Mouse (Mus musculus) CH12F3 (cell line): ENCODE data around the gene Arid1b.

Experiments
- in situ Hi-C: fragments of 300-500 bp; cut with MboI; formaldehyde crosslinking; loops from 2 replicates; pipeline ENCODE4 v1.14.3; 2020; ENCODE audit warnings: low sequenced_read_pairs

Gene Arid1b

GRCm38 (mm10) chr17:5203346-5204102 is 209.4 kb downstream of the Arid1b start:
- in situ Hi-C loops = no loop called here

DNA sequence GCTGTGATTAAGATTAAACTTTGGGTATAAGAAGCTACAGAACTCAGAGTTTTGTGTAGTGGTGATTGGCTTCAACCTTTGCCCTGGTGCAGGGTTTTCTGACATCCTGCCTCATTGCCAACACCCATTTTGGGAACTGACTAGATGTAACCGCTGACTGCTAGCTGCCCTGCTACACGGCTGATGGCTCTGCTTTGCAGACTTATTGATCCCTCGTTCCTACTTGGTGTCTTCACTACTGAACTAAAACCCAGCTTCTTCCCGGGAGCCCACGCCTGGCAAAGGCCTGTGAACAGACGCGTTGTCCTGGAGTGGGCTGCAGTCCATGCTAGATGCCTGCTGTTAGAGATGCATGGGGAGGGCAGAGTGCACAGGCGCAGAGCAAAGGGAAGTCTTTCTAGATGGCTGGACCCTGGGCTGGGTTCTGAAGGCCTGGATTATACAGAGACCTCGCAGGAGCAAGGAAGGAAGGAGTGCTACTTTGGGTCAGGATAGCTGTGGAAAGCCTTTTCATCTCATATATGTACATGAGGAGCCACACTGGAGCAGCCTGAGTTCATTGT is 210.1 kb downstream of the Arid1b start:
- in situ Hi-C loops = no loop called here

GRCm38 (mm10) chr17:5205163-5205581 is 211.0 kb downstream of the Arid1b start:
- in situ Hi-C loops = no loop called here

GRCm38 (mm10) chr17:5206731-5207130 is 212.6 kb downstream of the Arid1b start:
- in situ Hi-C loops = no loop called here

- in situ Hi-C loops = no loop called here
These were observed 213.7 kb downstream of the Arid1b start for GRCm38 (mm10) chr17:5207881-5208280.

GRCm38 (mm10) chr17:5208362-5208761 is 214.2 kb downstream of the Arid1b start:
- in situ Hi-C loops = no loop called here

DNA sequence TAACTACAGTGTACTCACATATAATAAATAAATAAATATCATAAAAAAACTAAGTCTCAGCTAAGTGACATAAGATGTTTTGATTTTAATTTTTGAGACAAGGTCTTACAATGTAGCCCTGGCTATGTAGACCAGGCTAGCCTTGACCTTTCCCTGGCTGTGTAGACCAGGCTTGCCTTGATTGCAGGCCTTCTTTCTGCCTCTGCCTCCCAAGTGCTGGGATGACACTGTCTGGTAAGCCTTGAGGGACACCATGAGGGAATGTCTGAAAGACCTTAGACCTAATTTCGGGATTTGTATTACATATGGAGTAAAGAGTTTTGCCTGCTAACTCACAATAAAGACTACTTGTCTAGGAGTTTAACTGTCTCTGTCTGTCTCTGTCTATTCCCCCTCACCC is 214.9 kb downstream of the Arid1b start:
- in situ Hi-C loops = no loop called here

- in situ Hi-C loops = no loop called here
These were observed 216.1 kb downstream of the Arid1b start for GRCm38 (mm10) chr17:5210101-5210727.

DNA sequence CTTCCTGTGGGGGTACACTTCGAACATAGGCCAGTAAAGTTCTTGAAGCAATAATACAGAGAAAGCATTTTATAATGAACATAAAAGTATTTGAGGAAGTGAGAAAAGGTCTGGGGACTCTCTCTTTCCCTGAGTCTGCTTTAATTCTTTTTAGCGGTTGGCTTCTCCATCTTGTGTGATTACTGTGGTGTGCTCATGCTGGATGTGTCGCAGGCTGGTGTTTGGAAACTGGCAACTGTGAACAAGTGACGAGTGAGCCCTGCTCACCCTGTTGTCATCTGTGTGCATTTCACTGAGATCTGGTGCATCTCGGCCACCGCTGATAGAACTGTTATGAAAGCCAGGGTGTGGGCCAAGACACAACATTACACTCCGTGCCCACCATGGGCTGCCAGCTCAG is 216.8 kb downstream of the Arid1b start:
- in situ Hi-C loops = no loop called here

- in situ Hi-C loops = no loop called here
These were observed 218.0 kb downstream of the Arid1b start for GRCm38 (mm10) chr17:5212166-5212565.

GRCm38 (mm10) chr17:5213441-5213840 is 219.3 kb downstream of the Arid1b start:
- in situ Hi-C loops = no loop called here

GRCm38 (mm10) chr17:5215352-5215751 is 221.2 kb downstream of the Arid1b start:
- in situ Hi-C loops = no loop called here

DNA sequence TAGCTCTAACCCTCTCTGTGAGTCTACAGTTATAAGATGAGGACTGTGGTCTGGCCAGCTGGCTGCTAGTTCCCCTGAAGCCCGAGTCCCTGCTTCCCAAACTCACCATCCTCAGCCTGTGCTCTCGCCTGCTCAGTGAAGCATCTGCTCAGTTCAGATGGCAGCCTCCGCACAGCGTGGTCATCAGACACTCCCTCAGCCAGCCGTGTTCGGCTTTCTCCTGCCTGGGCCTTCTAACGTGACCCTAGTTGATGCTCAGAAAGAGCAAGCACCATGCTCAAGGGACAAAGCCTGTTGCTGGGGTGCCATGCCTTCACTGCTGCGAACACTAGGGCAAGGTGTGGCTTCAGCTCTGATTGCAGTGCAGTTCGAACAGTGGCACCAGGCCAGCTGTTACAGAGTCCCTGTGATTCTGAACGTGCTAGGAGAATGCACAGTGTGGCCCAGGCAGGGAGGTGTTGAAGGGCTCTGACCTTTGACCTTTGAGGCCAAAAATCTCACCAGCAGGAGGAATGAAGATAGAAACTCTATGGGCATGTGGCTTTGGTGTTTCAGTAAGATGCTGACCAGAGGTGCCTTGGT is 222.9 kb downstream of the Arid1b start:
- in situ Hi-C loops = no loop called here

DNA sequence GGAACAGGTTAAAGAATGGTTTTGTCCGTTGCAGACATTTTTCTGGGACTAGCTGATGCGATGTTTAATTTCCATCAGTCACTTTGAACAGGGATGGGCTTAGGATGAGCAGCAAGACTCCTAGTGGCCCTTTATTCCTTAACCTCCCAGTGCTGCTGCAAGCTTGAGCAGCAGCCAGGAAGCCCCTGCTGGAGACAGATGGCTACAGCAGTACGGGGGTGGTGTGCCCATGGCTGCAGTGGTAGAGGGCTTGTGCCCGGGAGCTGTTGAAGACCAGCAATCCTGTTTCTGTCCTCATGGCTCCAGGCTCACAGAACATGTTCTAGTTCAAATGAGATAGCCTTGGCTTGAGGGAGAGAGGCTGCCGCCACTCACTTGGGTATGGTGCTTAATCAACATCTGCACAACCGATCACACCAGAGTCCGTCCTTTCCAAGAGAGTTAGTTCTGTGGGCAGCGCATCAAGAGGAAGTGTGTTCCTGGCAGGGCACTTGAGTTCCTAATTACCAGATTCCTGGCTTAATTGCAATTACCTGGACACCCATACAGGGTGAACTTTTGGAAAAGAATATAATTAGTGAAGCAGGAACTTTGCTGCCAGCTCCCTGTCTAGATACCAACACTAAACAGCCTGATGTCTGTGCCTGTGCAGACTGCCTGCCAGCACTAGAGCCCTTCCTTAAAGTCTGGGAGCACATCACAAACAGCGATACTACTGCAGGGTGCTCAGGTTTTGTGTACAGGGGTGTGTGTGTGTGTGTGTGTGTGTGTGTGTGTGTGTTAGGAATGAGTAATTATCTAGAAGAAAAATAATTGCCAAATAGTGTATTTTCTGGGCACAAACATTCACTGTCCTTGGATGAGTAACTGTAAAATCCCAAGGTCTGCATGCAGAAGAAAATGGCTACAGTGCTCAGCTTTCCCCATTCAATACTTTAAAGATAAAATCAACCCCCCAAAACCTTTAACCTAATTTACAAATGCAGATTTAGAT is 224.0 kb downstream of the Arid1b start:
- in situ Hi-C loops = no loop called here

DNA sequence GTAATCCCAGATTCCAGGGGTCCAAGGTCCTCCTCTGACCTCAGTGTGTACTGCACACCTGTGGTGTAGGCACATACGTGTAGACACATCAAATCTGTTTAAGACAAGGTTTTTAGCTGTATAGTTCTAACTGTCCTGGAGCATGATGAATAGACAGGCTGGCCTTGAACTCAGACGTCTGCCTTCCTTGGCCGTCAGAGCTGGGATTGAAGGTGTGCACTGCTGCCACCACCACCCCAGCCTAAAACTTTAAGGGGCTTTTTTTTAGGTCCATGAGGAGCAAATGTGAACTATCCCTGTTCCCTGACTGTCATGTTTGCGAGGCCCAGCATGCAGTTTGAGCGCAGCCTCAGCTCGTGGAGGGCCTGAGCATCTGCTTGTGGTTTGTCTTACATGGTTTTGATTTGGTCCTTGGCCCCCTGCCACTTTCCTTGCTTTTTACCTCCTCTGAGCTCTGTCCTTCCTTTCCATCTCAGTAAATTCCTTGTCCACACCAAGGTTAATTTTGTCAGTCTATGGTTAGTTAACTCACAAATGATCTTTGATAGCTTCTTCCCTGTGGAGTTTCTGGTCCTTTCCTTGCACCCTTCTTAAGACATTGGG is 224.9 kb downstream of the Arid1b start:
- in situ Hi-C loops = no loop called here

DNA sequence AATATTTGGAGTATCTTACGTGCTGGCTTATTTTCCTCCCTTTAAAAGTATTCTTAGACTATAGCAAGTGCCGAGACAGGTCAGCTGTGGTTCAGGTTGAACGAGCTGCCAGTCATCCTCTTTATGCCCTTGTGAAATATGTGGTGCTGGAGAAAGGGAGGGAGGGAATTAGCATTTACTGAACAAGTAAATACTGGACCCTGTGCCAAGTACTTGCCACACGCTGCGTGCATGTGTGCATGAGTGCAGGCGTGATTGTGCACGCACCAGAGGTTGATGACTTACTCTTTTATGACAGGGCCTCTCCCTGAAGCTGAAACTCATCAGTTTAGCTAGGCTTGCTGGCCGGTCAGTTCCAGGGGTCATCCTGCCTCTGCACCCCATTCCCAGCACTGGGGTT is 226.9 kb downstream of the Arid1b start:
- in situ Hi-C loops = no loop called here

DNA sequence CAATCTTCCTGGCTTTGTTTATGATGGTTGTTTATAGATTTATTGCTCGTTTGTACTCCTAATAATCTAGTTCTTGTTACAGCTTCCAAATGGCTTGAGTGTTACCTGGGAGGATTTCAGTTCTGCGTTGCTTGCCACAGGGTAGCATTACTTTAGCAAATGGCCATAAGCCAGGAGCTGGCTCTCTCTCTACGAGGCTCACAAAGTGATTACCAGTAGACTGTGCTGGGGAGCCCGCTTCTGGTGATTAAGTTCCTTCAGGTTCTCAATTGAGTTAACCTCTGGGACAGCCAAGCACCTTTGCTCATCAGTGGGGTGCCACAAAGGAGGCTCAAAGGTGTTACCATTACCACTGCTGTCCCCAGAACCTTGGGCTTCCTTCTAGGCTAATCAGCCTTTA is 227.4 kb downstream of the Arid1b start:
- in situ Hi-C loops = no loop called here

- in situ Hi-C loops = no loop called here
These were observed 228.7 kb downstream of the Arid1b start for GRCm38 (mm10) chr17:5222827-5223226.

- in situ Hi-C loops = no loop called here
These were observed 230.8 kb downstream of the Arid1b start for GRCm38 (mm10) chr17:5224932-5225331.

DNA sequence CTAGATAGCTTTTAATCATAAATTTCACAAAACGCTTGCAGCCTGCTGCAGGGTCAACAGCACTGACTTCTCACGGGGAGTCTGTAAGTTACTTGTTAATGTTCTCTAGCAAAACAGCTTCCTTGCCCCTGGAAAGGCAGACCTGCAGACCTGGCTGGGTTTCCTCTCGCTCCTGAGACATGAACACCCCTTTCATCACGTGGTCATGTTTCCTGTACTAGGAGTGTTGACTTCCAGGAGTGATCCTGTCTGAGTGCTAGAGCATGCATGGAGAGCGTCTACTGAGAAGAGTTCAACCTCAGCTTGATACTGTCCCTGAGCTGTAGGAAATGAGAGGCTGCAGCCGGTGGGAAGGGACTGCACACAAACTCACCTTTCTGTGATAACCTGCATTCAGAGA is 233.0 kb downstream of the Arid1b start:
- in situ Hi-C loops = no loop called here
